In genomic region chr10:120777499-120777898, GRCm38 (mm10) we compare ENCODE assay signal across 11 mouse cellular contexts.
"Had no signal": no experiment of that assay in that cellular context is flagged by ENCODE, and none has a peak within 500 bp of the region (broad histone marks: within the 10 kb centered on the region; RNA-seq: fewer than 3 reads in every experiment).

No protein-coding gene starts in this region.

- H3K27ac ChIP-seq: liver, embryonic 13.5 days; macrophage had no signal

- H3K4me1 ChIP-seq: liver, embryonic 13.5 days had no signal

- H3K36me3 ChIP-seq: liver, embryonic 13.5 days had no signal

- H3K9me3 ChIP-seq: liver, embryonic 13.5 days had no signal

- H3K27me3 ChIP-seq: liver, embryonic 13.5 days had no signal

- DNase-seq: kidney, adult 9 months; kidney, postnatal 14 days; kidney, postnatal 4 days; left cerebral cortex, postnatal 4 days; liver, embryonic 13.5 days; lung, adult 2 months; midbrain, embryonic 14.5 days; thymus, adult 18-20 months; thymus, postnatal 36 days had no signal

- H3K4me3 ChIP-seq: liver, embryonic 13.5 days had no signal

- H3K4me2 ChIP-seq: liver, embryonic 13.5 days; midbrain, embryonic 11.5 days had no signal

- H3K9ac ChIP-seq: liver, embryonic 13.5 days had no signal
